Mouse (Mus musculus): ENCODE measurements at regions not wholly inside any gene's neighbourhood (a gene's known extent, or its start where the extent isn't known, plus 50 kb on each side); places are given as distances from the start of the nearest gene placed in this dataset.
"Not testable (repeated sequence)": the region's sequence is repeated elsewhere in the genome, so short reads cannot be mapped to it uniquely, and the experiment has no call there.

DNA sequence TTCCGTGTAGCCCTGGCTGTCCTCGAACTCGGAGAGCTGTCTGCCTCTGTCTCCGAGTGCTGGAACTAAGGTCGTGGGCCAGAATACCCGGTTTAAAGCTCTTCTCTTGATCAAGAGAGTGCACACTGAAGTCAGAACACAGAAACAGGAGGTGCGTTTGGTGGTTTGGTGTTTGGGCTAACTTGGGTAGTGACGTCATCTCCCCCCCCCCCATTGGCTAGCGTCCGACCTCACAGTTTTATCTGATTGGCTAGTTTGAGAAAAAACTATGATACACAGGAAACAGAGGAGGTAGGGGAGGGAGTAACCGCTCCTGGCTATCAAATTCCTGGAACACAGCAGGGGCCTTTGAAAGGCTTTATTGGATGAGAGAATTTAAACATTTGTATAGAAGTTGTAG is 60.2 kb upstream of the Pim1 start:
- no peak for DNase-seq

DNA sequence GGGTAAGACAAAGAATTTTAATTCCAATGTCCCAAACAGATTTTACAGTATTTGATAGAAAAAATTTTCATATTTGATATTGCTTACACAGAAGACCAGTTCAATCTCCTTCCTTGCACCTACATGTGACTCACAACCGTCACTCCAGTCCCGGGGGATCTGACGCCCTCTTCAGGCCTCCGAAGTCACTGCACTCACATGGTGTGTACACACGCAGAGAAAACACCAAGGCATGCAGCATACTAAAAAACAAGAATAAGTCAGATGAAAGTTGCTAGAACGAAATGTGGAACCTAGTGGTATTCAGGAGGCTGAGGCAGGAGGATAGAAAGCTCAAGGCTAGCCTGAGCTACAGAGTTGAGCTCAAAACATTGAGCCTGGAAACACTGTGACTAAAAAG is 59.7 kb upstream of the Pim1 start:
- DNase-seq = no peak

DNA sequence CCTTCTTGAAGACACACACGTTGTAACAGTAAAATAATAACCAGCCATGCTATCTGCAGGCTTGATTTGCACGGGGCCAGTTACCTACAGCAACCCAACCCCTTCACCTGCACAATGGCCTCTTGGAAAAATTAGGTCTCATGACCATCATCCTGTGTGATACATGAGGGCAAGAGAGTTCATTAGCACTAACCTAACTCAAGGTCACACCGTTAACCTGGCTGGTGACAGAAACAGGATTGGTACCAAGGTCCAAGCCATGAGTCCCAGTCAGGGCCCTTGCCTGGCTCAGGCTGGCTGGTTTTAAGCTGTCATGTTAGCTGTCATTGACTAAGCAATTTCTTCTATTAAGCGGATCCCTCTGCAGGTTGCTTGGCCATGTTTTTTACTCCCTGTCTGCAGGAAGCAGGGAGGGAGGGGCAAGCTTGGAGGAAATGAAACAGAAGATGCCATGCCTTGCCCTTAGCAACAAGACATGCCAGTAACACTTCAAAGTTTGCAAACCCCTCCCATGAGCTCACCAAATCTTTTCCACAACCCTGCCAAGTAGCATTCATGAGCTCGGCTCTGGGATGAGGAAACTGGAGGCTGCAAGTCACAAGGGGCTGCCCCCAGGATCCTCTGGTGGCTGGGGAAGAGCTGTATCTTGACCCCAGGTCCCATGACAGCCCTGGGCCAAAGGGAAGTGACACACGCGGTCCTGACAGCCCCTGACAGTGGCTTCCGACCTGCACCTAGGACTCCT is 58.8 kb upstream of the Pim1 start:
- no peak for DNase-seq

DNA sequence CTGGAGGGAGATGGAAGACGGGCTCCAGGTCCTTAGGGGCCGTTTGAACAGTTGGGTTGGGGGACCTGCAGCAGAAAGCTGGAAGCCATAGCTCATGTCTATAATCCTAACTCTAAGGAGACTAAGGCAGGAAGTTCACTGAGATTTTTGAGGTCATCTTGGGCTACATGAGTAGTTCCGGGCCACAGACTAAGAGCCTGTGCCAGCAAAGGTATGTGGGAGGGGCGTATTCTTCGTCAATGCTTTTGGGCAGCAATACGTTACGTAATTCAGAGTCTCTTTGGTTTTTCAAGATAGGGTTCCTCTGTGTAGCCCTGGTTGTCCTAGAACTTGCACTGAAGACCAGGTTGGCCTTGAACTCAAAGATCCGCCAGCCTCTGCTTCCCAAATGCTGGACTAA is 57.9 kb upstream of the Pim1 start:
- no peak for DNase-seq

DNA sequence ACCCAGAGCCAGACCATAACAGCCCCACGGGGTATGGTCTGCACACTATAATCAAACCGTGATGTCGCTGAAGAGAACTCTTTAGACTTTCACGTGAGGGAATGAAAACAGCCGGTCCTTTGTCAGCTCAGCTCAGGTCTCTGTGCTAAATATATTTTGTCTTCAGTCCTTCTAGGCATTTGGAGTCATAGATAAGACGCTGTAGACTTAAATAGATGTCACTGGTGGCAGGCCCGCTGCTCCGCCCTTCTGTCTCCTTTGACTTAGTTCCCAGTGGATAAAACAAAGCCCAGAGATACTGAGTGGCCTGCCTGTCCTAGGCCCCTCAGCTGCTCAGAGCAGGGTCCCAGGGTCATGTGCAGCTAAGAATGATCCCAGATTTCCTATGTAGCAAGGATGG is 57.2 kb upstream of the Pim1 start:
- no peak for DNase-seq

DNA sequence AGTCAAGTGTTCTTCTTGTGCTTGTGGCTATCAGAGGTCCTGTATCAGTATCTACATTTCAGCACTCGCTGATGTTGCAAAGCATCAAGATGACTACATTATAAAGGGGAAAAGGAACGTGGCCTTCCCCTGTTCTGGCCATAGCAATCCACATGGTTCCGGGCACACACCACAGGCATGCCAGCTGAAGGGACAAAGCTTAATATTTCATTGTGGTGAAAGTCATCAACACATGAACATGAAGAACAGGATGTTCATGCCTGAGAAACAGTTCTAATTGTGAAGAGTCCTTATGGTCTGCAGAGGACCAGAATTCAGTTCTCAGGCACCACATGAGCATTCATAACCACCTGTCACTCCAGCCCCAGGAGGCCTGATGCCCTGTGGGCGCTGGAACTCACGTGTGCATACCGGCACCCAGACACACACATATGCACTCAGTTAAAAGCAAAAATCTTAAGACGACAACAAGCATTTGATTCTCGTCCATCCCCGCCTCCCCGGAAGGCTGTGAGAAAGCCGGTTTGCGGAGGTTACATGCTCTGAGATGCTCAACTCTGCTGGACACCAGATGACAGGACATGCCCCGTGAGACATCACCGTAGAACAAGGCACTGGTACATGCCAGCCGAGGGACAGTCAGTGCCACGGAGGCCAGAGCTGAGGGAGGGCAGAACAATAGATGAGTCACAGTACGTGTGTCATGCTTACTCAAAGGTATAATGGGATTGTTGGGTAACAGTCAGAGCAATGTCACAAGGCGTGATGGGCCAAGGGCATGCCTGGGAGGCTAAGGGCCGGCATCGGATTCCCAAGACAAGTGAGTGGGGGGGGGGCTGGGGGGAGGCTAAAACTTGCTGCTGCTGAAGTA is 56.2 kb upstream of the Pim1 start:
- no peak for DNase-seq

DNA sequence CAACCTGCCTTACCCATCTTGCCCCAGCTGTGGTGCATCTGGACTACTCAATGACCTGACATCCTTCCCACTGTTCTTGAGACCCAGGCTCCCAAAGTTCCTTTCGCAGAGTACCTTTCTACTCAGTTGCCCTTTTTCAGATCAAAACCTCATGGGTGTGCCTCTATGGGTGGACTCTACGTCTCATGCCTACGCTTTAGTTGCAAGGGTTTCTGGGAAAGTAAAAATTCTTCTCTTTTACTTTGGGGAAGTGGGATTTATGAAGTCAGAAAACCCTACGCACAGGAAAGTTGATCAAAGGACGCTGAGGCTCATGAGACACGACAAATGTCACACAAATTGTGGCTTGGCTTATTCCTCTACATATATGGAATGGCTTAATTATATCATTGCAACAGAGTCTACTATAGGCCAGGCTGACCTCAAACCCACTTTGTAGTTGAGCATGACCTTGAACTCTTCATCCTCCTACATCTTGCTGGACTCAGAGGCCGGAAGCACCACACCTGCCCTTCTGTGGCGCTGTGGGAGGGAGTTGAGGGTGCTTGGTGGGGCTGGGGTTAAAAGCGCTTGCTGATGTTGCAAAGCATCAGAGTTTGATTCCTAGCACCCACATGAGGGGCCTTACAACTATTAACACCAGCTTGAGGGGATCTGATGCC is 55.1 kb upstream of the Pim1 start:
- no peak for DNase-seq

DNA sequence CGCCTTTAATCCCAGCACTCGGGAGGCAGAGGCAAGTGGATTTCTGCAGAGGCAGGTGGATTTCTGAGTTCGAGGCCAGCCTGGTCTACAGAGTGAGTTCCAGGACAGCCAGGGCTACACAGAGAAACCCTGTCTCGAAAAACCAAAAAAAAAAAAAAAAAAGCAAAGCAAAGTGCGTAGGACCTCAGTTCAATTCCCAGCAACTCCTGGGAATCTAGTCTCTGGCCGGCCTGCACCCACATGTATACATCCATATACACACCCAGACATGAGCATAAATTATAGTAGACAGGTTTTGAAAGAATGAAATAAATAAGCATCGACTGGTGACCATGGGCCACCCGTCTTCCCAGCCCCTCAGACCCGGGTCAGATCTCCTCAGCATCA is 54.1 kb upstream of the Pim1 start:
- DNase-seq = not testable (repeated sequence)

DNA sequence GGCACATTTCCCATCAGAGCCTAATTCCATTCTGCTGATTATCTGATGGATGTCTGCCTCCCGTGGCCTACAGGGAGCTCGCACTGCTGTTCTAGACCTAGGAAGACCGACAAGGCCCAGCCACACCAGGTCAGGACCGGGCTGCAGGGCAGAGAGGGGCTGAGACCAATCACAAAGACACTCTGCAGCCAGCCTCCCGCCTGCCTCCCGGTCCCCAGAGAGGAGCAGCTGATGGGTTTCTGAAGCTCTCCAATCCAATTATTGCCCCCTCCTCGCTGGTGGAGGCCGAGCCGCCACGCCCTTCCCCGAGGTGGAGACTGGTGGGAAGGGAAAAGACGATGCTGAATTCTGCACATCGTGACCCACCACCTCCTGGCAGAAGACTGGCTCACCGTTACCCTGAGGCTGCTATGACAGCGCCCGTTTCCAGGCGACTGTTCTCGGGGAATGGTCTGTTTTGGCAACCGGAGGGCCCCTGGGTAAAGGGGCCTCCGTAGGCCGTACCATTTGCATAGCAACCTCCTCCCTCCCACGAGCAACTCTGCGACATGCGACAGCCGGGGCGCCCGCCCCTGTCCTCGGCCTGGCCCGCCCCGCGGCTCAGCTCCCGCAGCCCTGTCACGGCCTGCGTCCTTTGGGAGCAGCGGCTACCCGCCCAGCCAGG is 53.5 kb upstream of the Pim1 start:
- peak; percentile 44 to 65 for DNase-seq

DNA sequence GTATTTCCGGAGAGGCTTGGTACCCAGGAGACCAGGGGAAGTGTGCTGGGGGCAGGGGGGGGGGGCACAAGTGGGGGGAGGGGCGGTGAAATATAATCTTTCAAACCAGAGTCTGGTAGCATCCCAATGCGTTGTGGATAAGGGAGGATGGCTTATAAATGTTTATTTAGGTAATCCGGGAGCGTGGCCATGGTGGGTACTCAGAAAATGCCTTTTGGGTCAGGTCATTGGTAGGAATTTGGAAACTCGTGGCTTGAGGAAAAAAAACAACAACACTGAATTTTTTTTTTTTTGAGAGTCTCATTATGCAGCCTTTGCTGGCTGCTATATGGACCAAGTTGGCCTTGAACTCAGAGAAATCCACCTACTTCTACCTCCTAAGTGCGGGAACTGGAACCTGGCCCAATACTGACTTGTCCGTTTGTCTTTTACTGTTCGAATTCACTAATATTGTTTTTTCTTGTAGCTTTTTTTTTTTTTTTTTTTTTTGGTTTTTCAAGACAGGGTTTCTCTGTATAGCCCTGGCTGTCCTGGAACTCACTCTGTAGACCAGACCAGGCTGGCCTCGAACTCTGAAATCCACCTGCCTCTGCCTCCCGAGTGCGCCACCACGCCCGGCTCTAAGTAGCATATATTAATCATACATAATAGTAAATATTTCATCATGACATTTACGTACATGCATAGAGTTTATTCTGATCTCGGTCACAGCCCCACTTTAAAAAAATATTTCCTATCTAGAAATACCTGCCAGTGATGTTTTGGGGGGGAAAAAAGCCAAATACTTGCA is 52.8 kb upstream of the Pim1 start:
- DNase-seq = no peak

DNA sequence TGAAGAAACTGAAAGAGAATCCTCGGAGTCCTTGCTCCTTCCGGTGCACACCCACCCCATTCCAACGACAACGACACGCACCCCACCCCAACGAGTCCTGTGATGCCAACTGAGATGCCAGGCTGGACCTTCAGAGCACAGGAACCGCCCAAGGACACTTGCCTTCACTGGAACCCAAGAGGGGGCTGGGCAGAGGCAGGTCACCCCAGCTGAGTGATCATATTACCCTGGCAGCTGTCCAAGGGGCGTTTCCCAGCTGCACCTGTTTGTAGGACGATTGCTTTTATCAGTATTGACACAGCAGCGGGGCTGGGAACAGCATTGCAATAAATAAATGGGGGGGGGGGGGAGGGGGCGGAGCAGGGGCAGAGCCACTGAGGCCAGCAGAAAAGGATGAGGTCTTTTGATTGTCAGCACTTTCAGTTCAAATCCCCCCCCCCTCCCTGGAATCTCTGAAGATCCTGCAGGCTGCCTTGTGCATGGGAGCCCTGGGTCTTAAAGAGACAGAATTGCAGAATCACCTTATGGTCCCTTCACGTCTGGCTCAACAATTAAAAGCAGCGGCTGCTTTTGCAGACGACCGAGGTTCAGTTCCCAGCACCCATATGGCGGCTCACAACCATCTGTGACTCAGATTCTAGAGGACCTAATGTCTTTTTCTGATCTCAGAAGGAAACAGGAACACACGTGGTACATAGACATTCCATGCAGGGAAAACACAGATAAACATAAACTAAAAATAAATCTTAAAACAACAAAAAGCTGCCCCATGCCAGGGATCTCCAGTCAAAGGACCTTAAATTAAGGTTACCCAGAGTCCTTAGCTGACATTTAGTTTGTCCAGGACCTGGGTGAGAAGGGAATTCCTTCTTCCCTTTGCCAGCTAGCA is 52.0 kb upstream of the Pim1 start:
- peak in 1 of 2 experiments; percentile 46 for DNase-seq

DNA sequence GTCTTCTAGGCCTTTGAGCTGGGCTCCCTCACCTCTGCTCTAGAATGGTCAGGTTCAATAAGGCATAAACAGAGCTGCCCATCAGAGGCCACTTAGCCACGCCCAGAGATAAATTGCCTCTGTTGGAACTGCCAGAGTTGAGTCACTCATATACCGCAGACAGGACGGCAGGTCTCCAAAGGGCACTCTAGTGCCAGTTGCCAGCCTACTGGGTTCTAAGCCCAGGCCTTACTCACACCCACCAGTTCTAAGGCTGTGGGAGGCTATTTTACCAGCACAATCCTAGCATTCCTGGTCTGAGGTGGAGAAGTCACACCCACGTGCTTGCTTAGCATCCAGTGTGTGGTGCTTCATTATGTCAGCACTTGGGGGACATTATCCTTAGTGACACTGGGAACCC is 50.6 kb upstream of the Pim1 start:
- no peak for DNase-seq

DNA sequence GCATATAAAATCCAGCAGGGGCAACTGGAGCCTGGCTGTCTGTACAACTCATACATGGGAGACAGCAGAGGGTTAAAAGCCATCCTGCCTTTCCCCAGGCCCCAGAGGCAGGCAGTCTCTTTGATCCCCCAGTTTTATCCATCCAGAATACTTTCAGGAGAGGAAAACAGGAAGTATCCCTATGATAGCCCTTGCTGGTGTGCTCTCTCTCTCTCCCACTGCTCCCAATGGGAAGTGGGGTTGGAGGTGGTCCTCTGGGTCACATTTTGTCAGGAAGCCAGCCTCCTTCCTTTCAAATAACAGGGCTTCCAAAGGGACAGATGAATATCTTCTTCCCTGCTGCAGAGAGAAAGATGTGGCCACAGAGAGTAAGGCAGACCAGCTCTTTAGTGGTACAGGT is 50.1 kb upstream of the Pim1 start:
- no peak for DNase-seq
